Mouse (Mus musculus): ENCODE measurements around the gene Robo3.

DNA sequence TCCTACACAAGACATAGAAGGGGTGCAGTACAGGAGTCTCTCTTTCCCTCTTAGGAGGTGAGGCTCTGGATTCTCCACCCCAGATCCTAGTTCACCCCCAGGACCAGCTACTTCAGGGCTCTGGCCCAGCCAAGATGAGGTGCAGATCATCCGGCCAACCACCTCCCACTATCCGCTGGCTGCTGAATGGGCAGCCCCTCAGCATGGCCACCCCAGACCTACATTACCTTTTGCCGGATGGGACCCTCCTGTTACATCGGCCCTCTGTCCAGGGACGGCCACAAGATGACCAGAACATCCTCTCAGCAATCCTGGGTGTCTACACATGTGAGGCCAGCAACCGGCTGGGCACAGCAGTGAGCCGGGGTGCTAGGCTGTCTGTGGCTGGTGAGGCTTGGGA, 30.5 kb downstream of the Robo3 start:
- no peak for TF ChIP-seq CTCF (IDR thresholded peaks at IDR 0.05; ENCODE audit: low read depth, low read length)
- TF ChIP-seq POLR2A (IDR thresholded peaks at IDR 0.05; ENCODE audit: extremely low read depth, insufficient read depth, low read length) = no peak
